33 mouse cellular contexts compared by ENCODE assay signal in the genomic region with DNA sequence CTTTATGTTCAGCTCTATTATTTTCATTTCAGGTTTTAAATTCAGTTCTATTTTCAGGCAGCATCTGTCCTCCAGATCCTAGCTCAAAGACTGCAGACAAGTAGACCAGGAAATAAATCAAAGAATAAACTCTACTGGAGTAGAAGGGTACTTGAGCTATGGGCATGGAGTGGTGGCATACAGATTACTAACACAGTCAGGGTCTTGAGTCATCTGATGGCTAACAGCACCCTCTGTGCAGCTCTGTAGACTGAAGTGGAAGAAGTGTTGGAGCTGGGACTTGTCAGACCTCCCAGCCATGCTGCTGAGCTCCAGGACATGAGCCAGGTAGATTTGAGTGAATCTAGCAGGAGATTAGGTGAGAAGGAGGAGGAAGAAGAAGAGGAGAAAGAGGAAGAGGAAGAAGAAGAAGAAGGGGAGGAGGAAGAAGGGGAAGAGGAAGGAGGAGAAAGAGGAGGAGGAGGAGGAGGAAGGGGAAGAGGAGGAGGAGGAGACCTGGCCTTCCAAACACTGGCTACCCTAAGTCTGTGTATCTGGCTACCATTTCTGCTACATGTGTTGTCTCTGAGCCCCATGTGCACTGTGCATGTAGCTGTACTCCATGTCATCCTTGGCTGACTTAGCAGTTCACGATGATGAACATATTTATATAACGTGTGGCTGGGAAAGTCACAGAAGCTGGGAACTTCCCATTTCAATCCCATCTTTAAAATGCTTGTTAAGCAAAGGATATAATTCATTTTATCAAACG.
DNase-seq lines count a peak whose midpoint lies in the region; ATAC-seq lines count a peak whose summit lies in the region.
"Had no signal": no experiment of that assay in that cellular context is flagged by ENCODE, and none has a peak within 500 bp of the region (broad histone marks: within the 10 kb centered on the region; RNA-seq: fewer than 3 reads in every experiment).

No protein-coding gene starts in this region.

- H3K9me3 ChIP-seq in limb, embryonic 15.5 days: no peaks in the 10 kb centered on the region
- H3K9me3 ChIP-seq in limb, embryonic 10.5 days (replicated peaks): no peaks in the 10 kb centered on the region
- no peaks in the 10 kb centered on the region for H3K9me3 ChIP-seq in lung, embryonic 16.5 days (ENCODE audit: control insufficient read depth, low read length)
- H3K9me3 ChIP-seq: embryonic facial prominence, embryonic 10.5 days; embryonic facial prominence, embryonic 13.5 days; forebrain, embryonic 13.5 days; G1E; heart, embryonic 10.5 days; heart, embryonic 13.5 days had no signal

- no peak for DNase-seq in frontal cortex, postnatal 25 days (ENCODE audit: low spot score in 2 of 2)
- no peak for DNase-seq in limb, embryonic 10.5 days (ENCODE audit: low spot score)
- no peak for DNase-seq in lung, postnatal 36 days
- DNase-seq in brain, adult 2 months (ENCODE audit: low read depth, low spot score): peak; percentile 34
- DNase-seq: adrenal gland, postnatal 10 days; adrenal gland, postnatal 36 days; B cell, adult 2 months; cerebellum, adult 11 months; cerebellum, adult 2 months; cerebellum, adult 9-11 months; cerebellum, postnatal 25 days; embryo, embryonic 11 days; gastrocnemius, postnatal 10 days; gastrocnemius, postnatal 36 days; heart, adult 2 months; heart, postnatal 14 days; heart, postnatal 4 days had no signal

- no peak overlapping the region for H3K27ac ChIP-seq in limb, embryonic 15.5 days
- no peak overlapping the region for H3K27ac ChIP-seq in limb, embryonic 10.5 days
- no peak overlapping the region for H3K27ac ChIP-seq in lung, embryonic 16.5 days (ENCODE audit: low read length)
- H3K27ac ChIP-seq: embryonic facial prominence, embryonic 10.5 days; embryonic facial prominence, embryonic 13.5 days; forebrain, embryonic 13.5 days; heart, adult 2 months; heart, embryonic 10.5 days; heart, embryonic 13.5 days; hindbrain, embryonic 14.5 days; hindbrain, postnatal 0 days had no signal

- H3K4me1 ChIP-seq in limb, embryonic 15.5 days: peaks cover 22% of the 10 kb centered on the region
- H3K4me1 ChIP-seq in limb, embryonic 10.5 days: peaks cover 34% of the 10 kb centered on the region
- H3K4me1 ChIP-seq in lung, embryonic 16.5 days (replicated peaks; ENCODE audit: control insufficient read depth, insufficient read depth, low read length): peaks cover 9% of the 10 kb centered on the region

- no peak overlapping the region for H3K4me2 ChIP-seq in limb, embryonic 15.5 days
- H3K4me2 ChIP-seq in lung, embryonic 16.5 days (ENCODE audit: low read depth, low read length): no peak overlapping the region
- H3K4me2 ChIP-seq: embryonic facial prominence, embryonic 13.5 days; forebrain, embryonic 13.5 days; heart, embryonic 13.5 days; hindbrain, embryonic 14.5 days had no signal

- no peaks in the 10 kb centered on the region for H3K36me3 ChIP-seq in limb, embryonic 15.5 days
- no peaks in the 10 kb centered on the region for H3K36me3 ChIP-seq in limb, embryonic 10.5 days
- H3K36me3 ChIP-seq in lung, embryonic 16.5 days (ENCODE audit: control insufficient read depth, insufficient read depth, low read length): no peaks in the 10 kb centered on the region
- H3K36me3 ChIP-seq: embryonic facial prominence, embryonic 10.5 days; embryonic facial prominence, embryonic 13.5 days; G1E; heart, embryonic 10.5 days; heart, embryonic 13.5 days had no signal

- no peak overlapping the region for H3K4me3 ChIP-seq in limb, embryonic 15.5 days
- no peak overlapping the region for H3K4me3 ChIP-seq in limb, embryonic 10.5 days
- H3K4me3 ChIP-seq in lung, embryonic 16.5 days (ENCODE audit: low read length): no peak overlapping the region
- H3K4me3 ChIP-seq: embryonic facial prominence, embryonic 10.5 days; embryonic facial prominence, embryonic 13.5 days; erythroblast, embryonic 14.5 days; forebrain, embryonic 13.5 days; heart, adult 2 months; heart, embryonic 10.5 days; heart, embryonic 13.5 days had no signal

- peak; percentile 66 for ATAC-seq in frontal cortex, adult (ENCODE audit: low TSS enrichment)
- ATAC-seq in limb, embryonic 15.5 days (ENCODE audit: insufficient number of reproducible peaks, low FRiP score, low TSS enrichment, low read depth): 0 out of 2 replicates have a peak, but pooled peaks have one; percentile 55
- ATAC-seq in lung, embryonic 16.5 days (ENCODE audit: low read depth): peak; percentile 86
- ATAC-seq in inflammation-experienced regulatory T-cells, adult 6 months: no peak
- ATAC-seq: forebrain, embryonic 13.5 days; forebrain, embryonic 16.5 days; hindbrain, postnatal 0 days; Patski had no signal

- H3K27me3 ChIP-seq in limb, embryonic 15.5 days: no peaks in the 10 kb centered on the region
- H3K27me3 ChIP-seq in limb, embryonic 10.5 days (ENCODE audit: low read depth, poor library complexity, severe bottlenecking): no peaks in the 10 kb centered on the region
- H3K27me3 ChIP-seq in lung, embryonic 16.5 days (ENCODE audit: control insufficient read depth, insufficient read depth, low read depth, low read length): no peaks in the 10 kb centered on the region
- H3K27me3 ChIP-seq: CH12.LX; embryonic facial prominence, embryonic 13.5 days; forebrain, embryonic 13.5 days; heart, embryonic 13.5 days; Patski had no signal

- H3K9ac ChIP-seq in limb, embryonic 15.5 days: no peak overlapping the region
- H3K9ac ChIP-seq in lung, embryonic 16.5 days (ENCODE audit: low read length): no peak overlapping the region
- H3K9ac ChIP-seq: embryonic facial prominence, embryonic 13.5 days; forebrain, embryonic 13.5 days; heart, embryonic 13.5 days; hindbrain, embryonic 14.5 days had no signal

- 32% methylated on average over 3 of the region's 3 CpGs for WGBS in limb, embryonic 15.5 days
- WGBS in limb, embryonic 10.5 days: 84% methylated on average over 3 of the region's 3 CpGs
- 56% methylated on average over 3 of the region's 3 CpGs for WGBS in lung, embryonic 16.5 days
